Mouse (Mus musculus): ENCODE results near the gene Ackr4.

Ackr4 gene

GRCm38 (mm10) chr9:104106930-104107329, 19.8 kb downstream of the Ackr4 start:
- in situ Hi-C loops (cut with MseI, MboI), result no loop called here

GRCm38 (mm10) chr9:104104986-104105385, 21.7 kb downstream of the Ackr4 start:
- in situ Hi-C loops (cut with MseI, MboI), result no loop called here

DNA sequence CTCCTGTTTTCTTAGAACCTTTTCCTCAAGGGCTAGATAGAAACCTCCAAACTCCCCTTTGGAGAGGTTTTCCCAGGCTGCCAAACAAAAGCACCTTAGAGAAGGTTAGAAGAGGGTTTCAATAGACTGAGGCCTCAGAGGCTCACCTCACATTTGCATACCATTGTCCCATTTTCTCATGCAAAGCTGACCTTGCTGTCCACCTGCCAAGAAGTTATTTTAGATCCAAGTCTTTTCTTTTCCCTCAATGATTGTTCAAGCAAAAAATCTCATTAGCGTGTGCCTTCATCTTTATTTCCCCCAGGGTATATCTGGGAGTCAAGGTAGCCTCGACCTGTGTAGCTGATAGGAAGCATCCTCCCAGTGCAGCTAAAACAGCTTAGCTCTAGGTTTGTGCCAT, 23.8 kb downstream of the Ackr4 start:
- in situ Hi-C loops (cut with MseI, MboI), result no loop called here

DNA sequence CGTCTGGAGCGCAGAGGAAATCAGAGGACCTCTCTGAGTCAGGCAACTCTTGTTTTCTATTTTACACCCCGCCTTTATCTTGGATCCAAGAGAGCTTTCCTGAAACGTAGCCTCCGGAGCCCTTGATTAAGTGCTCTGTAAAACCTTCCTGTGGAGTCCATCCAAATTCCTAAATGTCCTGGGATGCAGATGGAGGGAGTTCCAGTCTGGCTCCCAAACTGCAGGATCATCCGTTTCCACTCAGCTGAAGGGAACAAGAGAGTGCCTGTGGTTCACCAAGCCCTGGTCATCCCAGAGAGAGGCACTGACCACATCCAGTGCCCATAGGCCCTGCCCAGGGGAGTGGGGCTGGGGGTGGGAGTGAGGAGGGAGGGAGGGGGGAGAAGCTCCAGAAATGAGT, 24.4 kb downstream of the Ackr4 start:
- in situ Hi-C loops (cut with MseI, MboI), result no loop called here

DNA sequence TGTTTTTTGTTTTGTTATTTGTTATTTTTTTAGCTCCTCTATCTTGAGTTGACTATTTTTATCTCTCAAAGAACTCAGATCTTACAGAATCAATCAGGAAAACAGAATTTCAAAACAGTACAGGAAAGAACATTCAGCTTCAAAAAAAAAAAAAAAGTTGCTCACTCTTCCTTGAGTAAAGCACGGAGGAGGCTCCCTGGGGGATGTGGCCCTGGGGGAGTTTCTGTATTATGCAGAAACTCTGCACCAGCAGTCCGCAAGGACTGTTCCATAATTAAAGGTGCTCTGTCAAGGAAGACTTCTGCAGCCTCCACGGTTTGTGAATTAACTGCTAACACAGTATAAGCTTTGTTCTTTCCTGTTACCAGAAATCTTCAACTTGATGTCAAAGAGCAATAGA, 25.3 kb downstream of the Ackr4 start:
- in situ Hi-C loops (cut with MseI, MboI), result no loop called here

- in situ Hi-C loops (cut with MseI, MboI), result no loop called here
Observed at GRCm38 (mm10) chr9:104100822-104101221, 25.9 kb downstream of the Ackr4 start.

- in situ Hi-C loops (cut with MseI, MboI), result no loop called here
Observed at GRCm38 (mm10) chr9:104099060-104099459, 27.7 kb downstream of the Ackr4 start.

GRCm38 (mm10) chr9:104098256-104098655, 28.5 kb downstream of the Ackr4 start:
- in situ Hi-C loops (cut with MseI, MboI), result no loop called here

DNA sequence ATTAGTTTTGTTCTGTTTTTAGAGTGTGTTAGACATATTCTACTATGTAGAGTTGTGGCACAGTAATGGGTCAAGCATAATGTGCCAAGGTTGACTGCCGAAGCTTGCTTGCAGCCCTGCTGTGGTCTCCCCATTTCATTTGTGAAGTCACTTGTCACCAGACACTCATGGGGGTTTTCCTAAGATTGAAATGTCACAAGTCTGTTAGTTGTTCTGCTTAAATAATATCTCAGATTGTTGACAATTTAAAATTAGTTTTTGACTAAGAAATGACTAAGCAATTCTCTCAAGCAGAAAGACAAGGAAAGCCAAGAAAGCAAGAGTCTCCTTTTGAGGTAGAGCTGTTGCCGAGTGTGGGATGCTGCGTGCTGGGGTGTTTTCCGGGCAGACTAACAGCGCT, 33.8 kb downstream of the Ackr4 start:
- in situ Hi-C loops (cut with MseI, MboI), result no loop called here

DNA sequence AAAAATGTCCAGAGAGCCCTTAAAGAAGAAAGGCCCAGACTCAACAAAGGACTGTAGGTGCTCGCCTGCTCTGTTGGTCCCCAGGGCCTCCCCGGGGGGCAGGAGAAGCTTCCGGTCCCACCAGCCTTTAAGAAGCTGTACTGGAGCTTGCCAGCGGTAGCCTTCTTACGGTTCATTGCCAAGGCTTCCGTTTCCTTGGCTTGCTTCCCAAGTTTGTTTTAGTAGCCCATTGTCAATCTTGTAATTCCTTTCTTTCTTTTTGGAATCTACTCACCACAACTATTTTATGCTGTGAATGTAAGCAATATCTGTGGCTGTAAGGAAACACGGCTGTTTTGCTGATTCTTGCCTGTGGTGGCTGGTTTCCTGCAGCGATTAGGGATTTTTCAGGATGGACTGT, 38.2 kb downstream of the Ackr4 start:
- in situ Hi-C loops (cut with MseI, MboI), result no loop called here

GRCm38 (mm10) chr9:104085730-104086429, 40.9 kb downstream of the Ackr4 start:
- in situ Hi-C loops (cut with MseI, MboI), result no loop called here

GRCm38 (mm10) chr9:104080038-104080437, 46.7 kb downstream of the Ackr4 start:
- in situ Hi-C loops (cut with MseI, MboI), result no loop called here

- in situ Hi-C loops (cut with MseI, MboI), result no loop called here
Observed at GRCm38 (mm10) chr9:104079379-104079778, 47.4 kb downstream of the Ackr4 start.

GRCm38 (mm10) chr9:104078780-104079179, 48.0 kb downstream of the Ackr4 start:
- in situ Hi-C loops (cut with MseI, MboI), result no loop called here

GRCm38 (mm10) chr9:104075808-104076207, 50.9 kb downstream of the Ackr4 start:
- in situ Hi-C loops (cut with MseI, MboI), result no loop called here

DNA sequence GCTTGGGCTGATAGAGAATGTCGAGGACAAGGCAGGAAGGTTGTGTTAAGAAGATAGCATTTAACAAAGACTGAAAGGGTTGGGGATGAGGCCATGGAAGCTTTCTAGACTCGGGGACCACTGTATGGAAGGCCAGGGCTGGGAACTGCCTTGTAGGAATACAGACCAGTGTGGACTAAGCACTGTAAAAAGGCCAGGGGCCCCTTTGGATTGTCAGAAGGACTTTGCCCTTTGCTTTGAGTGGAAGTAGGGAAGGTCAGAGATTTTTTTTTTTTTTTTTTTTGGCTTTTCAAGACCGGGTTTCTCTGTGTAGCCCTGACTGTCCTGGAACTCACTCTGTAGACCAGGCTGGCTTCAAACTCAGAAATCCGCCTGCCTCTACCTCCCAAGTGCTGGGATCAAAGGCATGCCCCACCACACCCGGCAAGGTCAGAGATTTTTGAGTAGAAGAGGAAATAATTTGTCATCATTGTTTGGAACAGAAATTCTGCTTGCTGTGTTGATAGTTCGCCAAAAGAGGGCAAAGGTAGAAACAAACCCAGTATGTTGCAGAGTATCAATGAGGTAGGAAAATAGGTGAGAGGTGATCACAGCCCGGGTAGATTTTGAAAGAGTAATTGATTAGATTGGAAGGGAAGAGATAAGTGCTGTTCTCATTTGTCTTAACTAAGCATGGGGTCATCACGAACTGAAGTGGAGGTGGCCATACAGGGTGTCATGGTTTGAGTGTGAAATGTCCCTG, 55.7 kb downstream of the Ackr4 start:
- in situ Hi-C loops (cut with MseI, MboI), result no loop called here

GRCm38 (mm10) chr9:104070241-104070640, 56.5 kb downstream of the Ackr4 start:
- in situ Hi-C loops (cut with MseI, MboI), result no loop called here

DNA sequence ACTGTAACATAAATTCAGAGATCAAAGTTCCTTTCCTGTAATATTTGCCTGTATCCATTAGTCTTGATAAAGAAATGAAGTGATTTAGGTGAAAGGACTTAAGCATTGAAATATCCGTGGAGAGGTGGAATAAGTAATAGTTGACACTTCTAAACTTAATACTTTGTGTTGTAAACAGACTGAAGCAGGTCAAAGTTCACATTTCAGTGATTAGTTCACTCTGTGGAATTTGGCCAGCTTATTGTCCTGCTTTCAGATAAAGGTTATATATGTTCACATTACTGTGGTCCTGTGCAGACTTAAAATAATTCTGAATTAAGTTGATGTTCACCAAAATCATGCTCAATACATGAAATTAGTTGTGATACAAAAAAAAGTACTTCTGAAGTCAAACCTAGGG, 62.2 kb downstream of the Ackr4 start:
- in situ Hi-C loops (cut with MseI, MboI), result no loop called here

- in situ Hi-C loops (cut with MseI, MboI), result no loop called here
Observed at GRCm38 (mm10) chr9:104063244-104063961, 63.3 kb downstream of the Ackr4 start, which contains the start of gene Acad11. Gene Acad11, plus strand, starts transcription at chr9:104063377.

DNA sequence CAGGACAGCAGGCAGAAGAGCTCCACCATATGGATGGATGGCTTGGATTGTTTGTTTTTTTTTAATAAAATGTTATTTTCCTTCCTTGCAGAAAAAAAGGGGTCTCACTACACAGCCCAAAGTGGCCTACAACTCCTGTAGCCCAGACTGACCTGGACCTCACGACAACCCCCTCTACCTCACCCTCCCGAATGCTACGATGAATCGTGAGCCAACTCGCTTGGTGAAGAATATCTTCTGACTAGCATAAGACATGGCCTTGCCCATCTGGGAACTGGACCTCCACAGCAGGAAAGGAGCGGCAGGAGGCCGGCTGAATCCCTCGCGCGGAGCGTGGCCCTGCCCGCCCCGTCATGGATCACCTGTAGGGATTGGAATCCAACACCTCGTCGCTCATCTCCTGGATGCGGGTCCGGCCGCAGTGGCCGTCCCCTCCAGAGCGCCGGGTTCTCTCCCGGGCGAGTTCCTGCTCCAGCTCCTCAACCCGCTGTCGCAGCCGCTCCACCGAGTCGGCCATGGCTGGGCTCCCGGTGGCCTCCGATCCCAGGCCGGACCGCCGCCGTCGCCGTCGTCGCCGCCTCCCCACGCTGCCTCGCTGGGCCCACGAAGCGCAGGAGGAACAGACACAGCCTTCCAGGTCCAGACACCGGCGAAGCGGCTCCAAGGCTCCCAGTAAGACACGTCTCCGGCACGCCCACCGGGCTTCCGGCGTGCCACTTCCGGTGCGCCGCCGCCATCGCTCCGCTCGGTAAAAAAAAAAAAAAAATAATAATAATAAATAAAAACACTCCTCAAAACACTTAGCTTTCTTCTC, 64.1 kb downstream of the Ackr4 start, which contains the start of gene Uba5:
TSS of gene Uba5 (minus strand) at position 705 of the 814 bp plus-strand sequence.
- in situ Hi-C loops (cut with MseI, MboI), result no loop called here

DNA sequence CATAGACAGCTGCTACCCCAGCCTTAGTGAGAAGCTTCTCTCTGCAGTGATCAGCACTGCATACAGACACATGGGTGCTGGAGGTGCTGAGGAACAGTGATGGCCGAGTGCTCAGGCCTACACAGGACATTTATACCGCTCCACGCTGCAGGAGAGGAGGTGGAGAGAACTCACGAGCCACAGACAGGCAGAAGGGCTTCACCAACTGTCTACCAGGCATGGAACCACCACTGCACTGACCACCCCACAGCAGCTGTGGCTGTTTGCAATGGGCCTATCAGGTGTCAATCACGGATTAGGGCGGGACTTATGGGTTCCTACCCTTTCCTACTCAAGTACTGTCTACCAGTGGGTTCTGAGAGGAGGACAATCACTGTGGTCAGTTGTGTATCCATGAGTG, 75.7 kb downstream of the Ackr4 start:
- in situ Hi-C loops (cut with MseI, MboI), result no loop called here

- in situ Hi-C loops (cut with MseI, MboI), result no loop called here
Observed at GRCm38 (mm10) chr9:104043676-104044075, 83.1 kb downstream of the Ackr4 start.
